ENCODE assay signal across 26 mouse cellular contexts in genomic region chr10:76096580-76096979, GRCm38 (mm10). TPM values are rescaled to one million over a fixed set of nuclear protein-coding genes. Genes with fewer than 3 reads are reported as not detected.
DNase-seq lines count a peak whose midpoint lies in the region; ATAC-seq and TF ChIP-seq lines count a peak whose summit lies in the region.
"Had no signal": no experiment of that assay in that cellular context is flagged by ENCODE, and none has a peak within 500 bp of the region (broad histone marks: within the 10 kb centered on the region; RNA-seq: fewer than 3 reads in every experiment).

No protein-coding gene starts in this region.

- H3K4me1 ChIP-seq in liver, embryonic 13.5 days (replicated peaks): no peaks in the 10 kb centered on the region
- no peaks in the 10 kb centered on the region for H3K4me1 ChIP-seq in liver, embryonic 12.5 days
- H3K4me1 ChIP-seq in intestine, postnatal 0 days (replicated peaks; ENCODE audit: control insufficient read depth, insufficient read depth, low read length): 0 out of 2 replicates have a peak, but pooled peaks cover 7% of the 10 kb centered on the region
- H3K4me1 ChIP-seq in hindbrain, embryonic 12.5 days: no peaks in the 10 kb centered on the region
- H3K4me1 ChIP-seq: embryonic facial prominence, embryonic 13.5 days; heart, embryonic 12.5 days; hindbrain, embryonic 10.5 days; hindbrain, embryonic 15.5 days had no signal

- no peaks in the 10 kb centered on the region for H3K9me3 ChIP-seq in liver, embryonic 13.5 days (replicated peaks)
- H3K9me3 ChIP-seq in liver, embryonic 12.5 days (replicated peaks): no peaks in the 10 kb centered on the region
- no peaks in the 10 kb centered on the region for H3K9me3 ChIP-seq in intestine, postnatal 0 days (ENCODE audit: control insufficient read depth)
- H3K9me3 ChIP-seq in hindbrain, embryonic 12.5 days (replicated peaks): no peaks in the 10 kb centered on the region
- H3K9me3 ChIP-seq: embryonic facial prominence, embryonic 13.5 days; forebrain, embryonic 12.5 days; G1E; heart, embryonic 12.5 days; hindbrain, embryonic 10.5 days; hindbrain, embryonic 15.5 days had no signal

- no peak overlapping the region for H3K27ac ChIP-seq in liver, embryonic 13.5 days
- no peak overlapping the region for H3K27ac ChIP-seq in liver, embryonic 12.5 days
- H3K27ac ChIP-seq in intestine, postnatal 0 days (ENCODE audit: low read depth, low read length): no peak overlapping the region; the same call in 1 of the 2 replicates
- no peak overlapping the region for H3K27ac ChIP-seq in hindbrain, embryonic 12.5 days
- H3K27ac ChIP-seq: embryonic facial prominence, embryonic 13.5 days; forebrain, embryonic 12.5 days; hindbrain, embryonic 10.5 days; hindbrain, embryonic 15.5 days had no signal

- DNase-seq in liver, embryonic 13.5 days: peak; percentile 5
- DNase-seq in ZHBTc4 (ENCODE audit: low read depth, low spot score) (peak; percentile 70), adipocyte (ENCODE audit: low spot score) (no peak)
- DNase-seq: adrenal gland, postnatal 14 days; cerebellum, adult 18-20 months; cerebellum, adult 9-11 months; cerebellum, postnatal 36 days; gastrocnemius, postnatal 25 days had no signal

- no peak overlapping the region for H3K4me2 ChIP-seq in liver, embryonic 13.5 days
- no peak overlapping the region for H3K4me2 ChIP-seq in liver, embryonic 12.5 days
- peak overlapping the region; percentile 30; the same call in 1 of the 2 replicates for H3K4me2 ChIP-seq in intestine, postnatal 0 days (replicated peaks; ENCODE audit: low read depth)
- H3K4me2 ChIP-seq in hindbrain, embryonic 12.5 days (replicated peaks): no peak overlapping the region
- H3K4me2 ChIP-seq: embryonic facial prominence, embryonic 13.5 days; forebrain, embryonic 12.5 days; heart, embryonic 12.5 days; hindbrain, embryonic 15.5 days had no signal

- H3K4me3 ChIP-seq in liver, embryonic 13.5 days (replicated peaks): no peak overlapping the region
- H3K4me3 ChIP-seq in liver, embryonic 12.5 days: no peak overlapping the region
- H3K4me3 ChIP-seq in intestine, postnatal 0 days (ENCODE audit: low read depth, low read length): no peak overlapping the region
- no peak overlapping the region for H3K4me3 ChIP-seq in hindbrain, embryonic 12.5 days
- H3K4me3 ChIP-seq: embryonic facial prominence, embryonic 13.5 days; forebrain, embryonic 12.5 days; heart, embryonic 12.5 days; hindbrain, embryonic 10.5 days; hindbrain, embryonic 15.5 days had no signal

- no peak for TF ChIP-seq CTCF in intestine, postnatal 0 days (IDR thresholded peaks at IDR 0.05; ENCODE audit: low read depth)

- 0 out of 2 replicates have a peak, but pooled peaks have one; percentile 26 for ATAC-seq in liver, embryonic 13.5 days (ENCODE audit: low read depth)
- ATAC-seq in liver, embryonic 12.5 days: no peak
- no peak for ATAC-seq in intestine, postnatal 0 days
- no peak for ATAC-seq in megakaryocyte, adult 5-6 weeks (ENCODE audit: poor library complexity, severe bottlenecking)
- no peak for ATAC-seq in hindbrain, embryonic 12.5 days (ENCODE audit: low FRiP score)
- ATAC-seq: forebrain, embryonic 16.5 days had no signal

- 70% methylated on average over 8 of the region's 8 CpGs for WGBS in liver, embryonic 13.5 days (ENCODE audit: insufficient replicate concordance)
- WGBS in liver, embryonic 12.5 days (ENCODE audit: insufficient replicate concordance): 65% methylated on average over 8 of the region's 8 CpGs
- 50% methylated on average over 8 of the region's 8 CpGs for WGBS in intestine, postnatal 0 days
- 84% methylated on average over 8 of the region's 8 CpGs for WGBS in hindbrain, embryonic 12.5 days

- no peak overlapping the region for H3K9ac ChIP-seq in liver, embryonic 13.5 days
- H3K9ac ChIP-seq in liver, embryonic 12.5 days: no peak overlapping the region
- H3K9ac ChIP-seq in intestine, postnatal 0 days (ENCODE audit: low read depth, low read length): no peak overlapping the region
- H3K9ac ChIP-seq in hindbrain, embryonic 12.5 days: no peak overlapping the region
- H3K9ac ChIP-seq: embryonic facial prominence, embryonic 13.5 days; forebrain, embryonic 12.5 days; heart, embryonic 12.5 days; hindbrain, embryonic 15.5 days had no signal

- H3K27me3 ChIP-seq in liver, embryonic 13.5 days: no peaks in the 10 kb centered on the region
- no peaks in the 10 kb centered on the region for H3K27me3 ChIP-seq in liver, embryonic 12.5 days (replicated peaks)
- no peaks in the 10 kb centered on the region for H3K27me3 ChIP-seq in intestine, postnatal 0 days (replicated peaks; ENCODE audit: control insufficient read depth, insufficient read depth, low read length)
- no peaks in the 10 kb centered on the region for H3K27me3 ChIP-seq in hindbrain, embryonic 12.5 days
- H3K27me3 ChIP-seq: embryonic facial prominence, embryonic 13.5 days; forebrain, embryonic 12.5 days; heart, embryonic 12.5 days; hindbrain, embryonic 15.5 days had no signal

- H3K36me3 ChIP-seq in liver, embryonic 13.5 days: no peaks in the 10 kb centered on the region
- H3K36me3 ChIP-seq in liver, embryonic 12.5 days: no peaks in the 10 kb centered on the region
- H3K36me3 ChIP-seq in intestine, postnatal 0 days (ENCODE audit: control insufficient read depth, insufficient read depth): no peaks in the 10 kb centered on the region
- no peaks in the 10 kb centered on the region for H3K36me3 ChIP-seq in hindbrain, embryonic 12.5 days
- H3K36me3 ChIP-seq: embryonic facial prominence, embryonic 13.5 days; forebrain, embryonic 12.5 days; G1E; heart, embryonic 12.5 days; hindbrain, embryonic 10.5 days; hindbrain, embryonic 15.5 days had no signal

RNA-seq across cellular contexts. Expression of gene Slc5a4b, which starts 14.2 kb away (rescaled TPM):
- polyA plus RNA-seq in liver, embryonic 13.5 days (2015; fragmentation: Nextera tagmentation; extraction: Ambion mirVana): 0.13 and 0.20 TPM in 2 replicates
- 0.16 and 0.17 TPM in 2 replicates for polyA plus RNA-seq in liver, embryonic 12.5 days (2016; fragmentation: Nextera tagmentation; extraction: Ambion mirVana)
- 1.7 and 2.2 TPM in 2 replicates for polyA plus RNA-seq in intestine, postnatal 0 days (2015; fragmentation: Nextera tagmentation; extraction: Ambion mirVana)
- not detected in 2 replicates for total RNA-seq in megakaryocyte, adult 5-6 weeks (2015)
- not detected in 2 replicates for total RNA-seq in megakaryocyte, adult 5-6 weeks (2017)
- polyA plus RNA-seq in hindbrain, embryonic 12.5 days (2016; fragmentation: Nextera tagmentation; extraction: Ambion mirVana): not detected in 2 replicates
- total RNA-seq: adrenal gland, postnatal 14 days; G1E; gastrocnemius, adult 18-20 months; gastrocnemius, postnatal 25 days; granulocyte monocyte progenitor cell, adult 5-6 weeks; heart, adult 8-10 months; heart, postnatal 25 days had no signal
- polyA plus RNA-seq: C2C12; embryonic facial prominence, embryonic 13.5 days; forebrain, embryonic 12.5 days; forebrain, embryonic 16.5 days; frontal cortex, adult 2 months; G1E; heart, embryonic 12.5 days; heart, embryonic 16.5 days; hindbrain, embryonic 10.5 days; hindbrain, embryonic 15.5 days had no signal

RNA-seq across cellular contexts. Expression of gene Slc5a4a, which starts 50.7 kb away (rescaled TPM):
- polyA plus RNA-seq in liver, embryonic 13.5 days (2015; fragmentation: Nextera tagmentation; extraction: Ambion mirVana): not detected in 2 replicates
- polyA plus RNA-seq in liver, embryonic 12.5 days (2016; fragmentation: Nextera tagmentation; extraction: Ambion mirVana): 0.06 TPM in 1 of 2 replicates, not detected in the other
- 0.31 and 0.39 TPM in 2 replicates for polyA plus RNA-seq in intestine, postnatal 0 days (2015; fragmentation: Nextera tagmentation; extraction: Ambion mirVana)
- not detected in 2 replicates for total RNA-seq in megakaryocyte, adult 5-6 weeks (2015)
- not detected in 2 replicates for total RNA-seq in megakaryocyte, adult 5-6 weeks (2017)
- not detected in 2 replicates for polyA plus RNA-seq in hindbrain, embryonic 12.5 days (2016; fragmentation: Nextera tagmentation; extraction: Ambion mirVana)
- total RNA-seq: adrenal gland, postnatal 14 days; G1E; gastrocnemius, adult 18-20 months; gastrocnemius, postnatal 25 days; granulocyte monocyte progenitor cell, adult 5-6 weeks; heart, adult 8-10 months; heart, postnatal 25 days had no signal
- polyA plus RNA-seq: C2C12; embryonic facial prominence, embryonic 13.5 days; forebrain, embryonic 12.5 days; forebrain, embryonic 16.5 days; G1E; heart, embryonic 12.5 days; heart, embryonic 16.5 days; hindbrain, embryonic 10.5 days had no signal
